Mouse (Mus musculus) C2C12 (cell line): Measurements from ENCODE around the gene Rorb. TPM values are rescaled to one million over a fixed set of nuclear protein-coding genes. Genes with fewer than 3 reads are reported as not detected.
A peak's percentile ranks its signal among the peaks of the same experiment; 100 is the strongest.

Experiments
- H3K27me3 ChIP-seq: one replicate; pipeline ENCODE4 v1.6.1; 2011; ENCODE audit not compliant: control insufficient read depth, insufficient read depth, insufficient read length
- H3K36me3 ChIP-seq: one replicate; pipeline ENCODE4 v1.6.1; 2011; ENCODE audit not compliant: control insufficient read depth, insufficient read depth
- H3K4me3 ChIP-seq: one replicate; pipeline ENCODE4 v1.5.1; 2011; ENCODE audit warnings: mild to moderate bottlenecking, control low read depth; ENCODE audit not compliant: poor library complexity, insufficient read depth, severe bottlenecking
- H3K79me2 ChIP-seq: one replicate; pipeline ENCODE4 v1.6.1; 2011; ENCODE audit not compliant: control insufficient read depth, insufficient read depth
- H3K79me3 ChIP-seq: one replicate; pipeline ENCODE4 v1.6.1; 2011; ENCODE audit warnings: low read depth, control low read depth
- H3ac ChIP-seq: one replicate; pipeline ENCODE3; 2011; ENCODE audit warnings: low read depth; ENCODE audit not compliant: control insufficient read depth, insufficient read length
- CEBPB ChIP-seq: IDR thresholded peaks from one replicate; pipeline ENCODE4 v1.6.1; 2011; ENCODE audit warnings: low read depth, mild to moderate bottlenecking, control low read depth, moderate library complexity
- CTCF ChIP-seq: IDR thresholded peaks from one replicate; pipeline ENCODE4 v1.5.1; 2011; ENCODE audit not compliant: control insufficient read depth, insufficient read depth, insufficient read length
- FOSL1 ChIP-seq: IDR thresholded peaks from one replicate; pipeline ENCODE4 v1.8.0; 2011; ENCODE audit warnings: mild to moderate bottlenecking, low read length; ENCODE audit not compliant: poor library complexity, insufficient read depth, severe bottlenecking
- MAX ChIP-seq: IDR thresholded peaks from one replicate; pipeline ENCODE4 v1.6.1; 2011; ENCODE audit warnings: mild to moderate bottlenecking, control low read depth
- MYOD1 ChIP-seq: IDR thresholded peaks from one replicate; pipeline ENCODE4 v1.6.1; 2011; ENCODE audit warnings: low read depth; ENCODE audit not compliant: control insufficient read depth, insufficient read length
- MYOG ChIP-seq: IDR thresholded peaks from one replicate; pipeline ENCODE4 v1.6.1; 2011; ENCODE audit not compliant: control insufficient read depth, insufficient read length; ENCODE audit errors: extremely low read depth
- USF1 ChIP-seq: IDR thresholded peaks from one replicate; pipeline ENCODE4 v1.6.1; 2011; ENCODE audit warnings: low read depth, mild to moderate bottlenecking, control low read depth, moderate library complexity
- polyA plus RNA-seq: library from polyadenylated mRNA; unstranded; fragments of >200 nt; fragmentation: generic; extraction: Trizol; gene quantifications from one replicate; pipeline ENCODE4 v1.2.1, GENCODE M21; 2012; ENCODE audit warnings: missing spikeins

Gene Rorb
- polyA plus RNA-seq, 1 experiment, result 0.06 TPM

GRCm38 (mm10) chr19:19004023-19004656, 106.9 kb downstream of the Rorb start:
- TF ChIP-seq MYOD1, result no peak
- no peak for TF ChIP-seq CEBPB
- no peak for TF ChIP-seq USF1
- TF ChIP-seq CTCF, result no peak
- TF ChIP-seq FOSL1, result no peak
- TF ChIP-seq MYOG, result no peak
- no peak for TF ChIP-seq MAX
- Histone ChIP-seq H3K79me3 (no peaks in the 10 kb centered on the region), H3K36me3 (no peaks in the 10 kb centered on the region), H3K4me3 (no peak overlapping the region), H3K27me3 (no peaks in the 10 kb centered on the region), H3K79me2 (no peaks in the 10 kb centered on the region), H3ac (no peak overlapping the region)

- H3K4me3 ChIP-seq, result no peak overlapping the region
- no peaks in the 10 kb centered on the region for H3K79me3 ChIP-seq
- no peaks in the 10 kb centered on the region for H3K36me3 ChIP-seq
- H3ac ChIP-seq, result no peak overlapping the region
- H3K79me2 ChIP-seq, result no peaks in the 10 kb centered on the region
- TF ChIP-seq CEBPB, result no peak
- no peak for TF ChIP-seq MYOG
- TF ChIP-seq USF1, result no peak
- no peak for TF ChIP-seq CTCF
- no peak for TF ChIP-seq MAX
- TF ChIP-seq FOSL1, result no peak
- TF ChIP-seq MYOD1, result no peak
- no peaks in the 10 kb centered on the region for H3K27me3 ChIP-seq
Measured at GRCm38 (mm10) chr19:18998966-18999365, 112.0 kb downstream of the Rorb start.

DNA sequence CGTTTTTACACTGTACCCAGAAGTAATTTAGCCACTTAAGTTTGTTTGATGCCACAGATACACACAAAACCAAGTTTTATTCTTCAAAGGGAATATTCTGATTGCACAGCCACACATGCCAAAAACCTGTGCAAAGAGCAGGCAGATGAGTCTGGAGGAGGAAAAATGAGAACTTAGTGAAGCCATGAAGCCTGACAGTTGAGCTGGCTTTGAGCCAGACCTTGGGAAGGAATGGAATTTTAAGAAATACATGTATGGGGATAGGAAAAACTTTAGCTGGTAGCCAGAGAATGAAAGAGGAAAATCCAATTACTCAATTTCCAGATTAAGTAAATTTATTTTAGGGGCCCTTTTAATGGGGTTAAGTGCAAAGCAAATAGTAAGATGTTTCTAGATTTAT, 113.3 kb downstream of the Rorb start:
- H3K79me2 ChIP-seq, result no peaks in the 10 kb centered on the region
- no peak overlapping the region for H3ac ChIP-seq
- H3K36me3 ChIP-seq, result no peaks in the 10 kb centered on the region
- H3K4me3 ChIP-seq, result no peak overlapping the region
- no peaks in the 10 kb centered on the region for H3K79me3 ChIP-seq
- TF ChIP-seq FOSL1 (no peak), USF1 (no peak), MYOD1 (no peak), CEBPB (no peak), MYOG (no peak), CTCF (no peak), MAX (no peak)
- H3K27me3 ChIP-seq, result no peaks in the 10 kb centered on the region

DNA sequence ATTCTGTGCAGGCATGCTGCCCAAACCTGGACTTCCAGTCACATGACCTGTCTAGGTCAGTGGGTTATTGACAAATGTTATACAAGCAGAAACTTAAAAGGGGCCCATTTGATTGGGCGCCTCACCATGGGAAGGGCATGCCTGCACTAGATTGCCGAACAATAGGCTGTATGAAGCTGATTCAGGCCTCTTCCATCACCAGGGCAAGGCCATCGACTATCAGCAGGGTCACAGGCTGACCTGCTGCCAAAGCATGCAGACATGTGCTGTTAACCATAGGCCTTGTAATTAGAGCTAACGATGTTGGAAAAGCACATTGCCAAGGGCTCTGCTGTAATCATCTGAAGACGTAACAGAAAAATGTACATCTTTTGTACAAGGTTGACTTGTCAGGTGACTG, 131.0 kb downstream of the Rorb start:
- no peak for TF ChIP-seq MAX
- TF ChIP-seq MYOD1, result no peak
- TF ChIP-seq CEBPB, result no peak
- no peak for TF ChIP-seq MYOG
- no peak for TF ChIP-seq CTCF
- no peak for TF ChIP-seq USF1
- TF ChIP-seq FOSL1, result no peak
- Histone ChIP-seq H3ac (no peak overlapping the region), H3K36me3 (no peaks in the 10 kb centered on the region), H3K27me3 (peaks cover 5% of the 10 kb centered on the region), H3K79me2 (no peaks in the 10 kb centered on the region), H3K4me3 (no peak overlapping the region), H3K79me3 (no peaks in the 10 kb centered on the region)

GRCm38 (mm10) chr19:18974796-18975660, 136.0 kb downstream of the Rorb start:
- Histone ChIP-seq H3ac (no peak overlapping the region), H3K27me3 (peaks cover 5% of the 10 kb centered on the region), H3K4me3 (no peak overlapping the region), H3K79me3 (no peaks in the 10 kb centered on the region), H3K36me3 (no peaks in the 10 kb centered on the region), H3K79me2 (no peaks in the 10 kb centered on the region)
- TF ChIP-seq MYOG (no peak), MAX (no peak), FOSL1 (no peak), CTCF (peak; percentile 19)
